Mouse (Mus musculus): ENCODE data around the gene Il16.

- TF ChIP-seq CTCF (IDR thresholded peaks at IDR 0.05; ENCODE audit: low read depth, low read length) = no peak
- no peak for TF ChIP-seq POLR2A (IDR thresholded peaks at IDR 0.05; ENCODE audit: extremely low read depth, insufficient read depth, low read length)
Measured at GRCm38 (mm10) chr7:83616268-83616667, 129.3 kb downstream of the Il16 start.
